Mouse (Mus musculus) liver, postnatal 0 days (tissue): ENCODE measurements around the gene Ccdc186. TPM values are rescaled to one million over a fixed set of nuclear protein-coding genes. Genes with fewer than 3 reads are reported as not detected.
"Not testable (repeated sequence)": the region's sequence is repeated elsewhere in the genome, so short reads cannot be mapped to it uniquely, and the experiment has no call there.

Experiments
- ATAC-seq: fragments of 200-750 bp; cut with Nextera tagmentation; 2 replicates; pipeline ENCODE4 v1.8.0; 2017; ENCODE audit warnings: mild to moderate bottlenecking, moderate library complexity
- DNase-seq: peaks from one replicate; pipeline ENCODE4 v3.0.0-alpha.2; 2016
- H3K27ac ChIP-seq: fragments of 300-500 bp; sonication (generic); 2 replicates; pipeline ENCODE4 v1.5.1; 2014; ENCODE audit warnings: antibody characterized with exemption, moderate library complexity, mild to moderate bottlenecking, low read depth
- H3K27me3 ChIP-seq: fragments of 300-500 bp; sonication (generic); 2 replicates; pipeline ENCODE4 v1.6.1; 2014; ENCODE audit warnings: low read length, control low read depth, mixed read lengths; ENCODE audit not compliant: insufficient read depth
- H3K36me3 ChIP-seq: fragments of 300-500 bp; sonication (generic); replicated peaks from 2 replicates; pipeline ENCODE4 v1.6.1; 2014; ENCODE audit warnings: mild to moderate bottlenecking, control low read depth, low read length, moderate library complexity, mixed read lengths; ENCODE audit not compliant: insufficient read depth
- H3K4me1 ChIP-seq: fragments of 300-500 bp; sonication (generic); 2 replicates; pipeline ENCODE4 v1.6.1; 2014; ENCODE audit warnings: antibody characterized with exemption, mild to moderate bottlenecking, control low read depth; ENCODE audit not compliant: insufficient read depth
- H3K4me2 ChIP-seq: fragments of 300-500 bp; sonication (generic); 2 replicates; pipeline ENCODE4 v1.6.1; 2014; ENCODE audit warnings: low read depth, mild to moderate bottlenecking, low read length, moderate library complexity, mixed read lengths
- H3K4me3 ChIP-seq: fragments of 300-500 bp; sonication (generic); 2 replicates; pipeline ENCODE4 v1.5.1; 2014; ENCODE audit warnings: low read depth, low read length
- H3K9ac ChIP-seq: fragments of 300-500 bp; sonication (generic); replicated peaks from 2 replicates; pipeline ENCODE4 v1.6.1; 2014; ENCODE audit warnings: mild to moderate bottlenecking, moderate library complexity
- H3K9me3 ChIP-seq: fragments of 300-500 bp; sonication (generic); 2 replicates; pipeline ENCODE4 v1.6.1; 2016; ENCODE audit warnings: mild to moderate bottlenecking, control low read depth, low read length, mixed read lengths
- CTCF ChIP-seq: sonication (generic); IDR thresholded peaks from 2 replicates; pipeline ENCODE4 v1.5.1; 2016; ENCODE audit warnings: antibody characterized with exemption, low read depth
- EP300 ChIP-seq: IDR thresholded peaks from 2 replicates; pipeline ENCODE4 v1.6.1; 2016; ENCODE audit warnings: antibody characterized with exemption, low read depth, mild to moderate bottlenecking
- WGBS: fragments of 180-500 bp; shearing (Covaris S2); extraction: QIAGEN DNeasy Blood & Tissue Kit; methylation state at CpG from one replicate; pipeline ENCODE4 v1.1.7; 2014; ENCODE audit not compliant: insufficient replicate concordance; 5-methylcytosine and 5-hydroxymethylcytosine counted together
- polyA plus RNA-seq: library from polyadenylated mRNA; unstranded; fragments of >200 nt; fragmentation: Nextera tagmentation; extraction: Ambion mirVana; gene quantifications from 2 replicates; pipeline ENCODE4 v1.2.1, GENCODE M21; 2015

Gene Ccdc186
- polyA plus RNA-seq, 1 experiment from 2014 or later, result 4.6 TPM

- H3K36me3 ChIP-seq, result peaks cover 75% of the 10 kb centered on the region
- H3K9me3 ChIP-seq, result no peaks in the 10 kb centered on the region
- DNase-seq, result no peak
- H3K9ac ChIP-seq, result no peak overlapping the region
- TF ChIP-seq EP300, result no peak
- TF ChIP-seq CTCF, result no peak
- peaks cover 21% of the 10 kb centered on the region for H3K4me1 ChIP-seq
- no peak overlapping the region for H3K4me2 ChIP-seq
- no peak for ATAC-seq
- no peak overlapping the region for H3K27ac ChIP-seq
- no peak overlapping the region for H3K4me3 ChIP-seq
- 60% methylated on average over 11 of the region's 11 CpGs for WGBS
- H3K27me3 ChIP-seq, result no peaks in the 10 kb centered on the region
Observed at GRCm38 (mm10) chr19:56797376-56797775, 24.6 kb downstream of the Ccdc186 start.

DNA sequence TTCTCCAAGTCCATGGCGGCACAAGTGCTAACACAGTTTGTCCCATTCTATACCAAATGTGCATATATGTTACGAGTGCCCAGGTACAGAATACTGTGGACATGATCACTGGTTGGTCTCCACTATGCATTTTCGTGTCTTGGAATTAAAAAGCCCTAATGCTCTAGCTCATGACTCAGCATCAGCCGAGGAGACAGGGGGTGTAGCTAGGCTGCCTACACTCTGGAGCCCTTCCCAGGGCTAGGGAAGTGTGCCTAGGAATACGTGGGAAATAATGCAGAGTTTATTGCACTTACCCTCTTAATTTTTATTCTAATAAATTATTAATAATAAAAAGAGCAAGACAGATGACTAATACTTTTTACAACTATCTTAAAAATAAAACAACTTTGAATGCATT lies 33.0 kb downstream of the Ccdc186 start:
- Histone ChIP-seq H3K27me3 (no peaks in the 10 kb centered on the region), H3K9ac (no peak overlapping the region), H3K9me3 (no peaks in the 10 kb centered on the region), H3K4me3 (no peak overlapping the region), H3K4me1 (no peaks in the 10 kb centered on the region), H3K27ac (no peak overlapping the region), H3K36me3 (peaks cover 37% of the 10 kb centered on the region), H3K4me2 (no peak overlapping the region)
- DNase-seq (no peak), ATAC-seq (no peak)
- no peak for TF ChIP-seq EP300
- TF ChIP-seq CTCF, result no peak
- 83% methylated on average over 5 of the region's 5 CpGs for WGBS

- Histone ChIP-seq H3K4me1 (no peaks in the 10 kb centered on the region), H3K36me3 (peaks cover 30% of the 10 kb centered on the region), H3K27ac (no peak overlapping the region), H3K9ac (no peak overlapping the region), H3K27me3 (no peaks in the 10 kb centered on the region), H3K9me3 (no peaks in the 10 kb centered on the region), H3K4me3 (no peak overlapping the region), H3K4me2 (no peak overlapping the region)
- no peak for DNase-seq
- no peak for ATAC-seq
- TF ChIP-seq CTCF, result no peak
- no peak for TF ChIP-seq EP300
- WGBS, result 83% methylated on average over 7 of the region's 7 CpGs
Observed at GRCm38 (mm10) chr19:56787911-56788310, 34.1 kb downstream of the Ccdc186 start.

DNA sequence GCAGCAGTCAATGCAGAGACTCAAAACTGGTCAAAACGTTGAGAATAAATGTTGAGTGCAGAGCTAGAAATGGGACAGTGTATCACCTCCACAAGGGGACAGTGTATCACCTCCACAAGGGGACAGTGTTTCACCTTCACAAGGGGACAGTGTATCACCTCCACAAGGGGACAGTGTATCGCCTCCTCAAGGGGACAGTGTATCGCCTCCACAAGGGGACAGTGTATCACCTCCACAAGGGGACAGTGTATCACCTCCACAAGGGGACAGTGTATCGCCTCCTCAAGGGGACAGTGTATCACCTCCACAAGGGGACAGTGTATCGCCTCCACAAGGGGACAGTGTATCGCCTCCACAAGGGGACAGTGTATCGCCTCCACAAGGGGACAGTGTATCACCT lies 43.5 kb downstream of the Ccdc186 start:
- H3K9ac ChIP-seq, H3K4me3 ChIP-seq, H3K4me2 ChIP-seq, H3K36me3 ChIP-seq, H3K9me3 ChIP-seq, DNase-seq, ATAC-seq, H3K4me1 ChIP-seq, H3K27ac ChIP-seq: not testable (repeated sequence)
- TF ChIP-seq CTCF, result peak; percentile 51
- H3K27me3 ChIP-seq, result peaks cover 12% of the 10 kb centered on the region
- 87% methylated on average over 7 of the region's 7 CpGs for WGBS

DNA sequence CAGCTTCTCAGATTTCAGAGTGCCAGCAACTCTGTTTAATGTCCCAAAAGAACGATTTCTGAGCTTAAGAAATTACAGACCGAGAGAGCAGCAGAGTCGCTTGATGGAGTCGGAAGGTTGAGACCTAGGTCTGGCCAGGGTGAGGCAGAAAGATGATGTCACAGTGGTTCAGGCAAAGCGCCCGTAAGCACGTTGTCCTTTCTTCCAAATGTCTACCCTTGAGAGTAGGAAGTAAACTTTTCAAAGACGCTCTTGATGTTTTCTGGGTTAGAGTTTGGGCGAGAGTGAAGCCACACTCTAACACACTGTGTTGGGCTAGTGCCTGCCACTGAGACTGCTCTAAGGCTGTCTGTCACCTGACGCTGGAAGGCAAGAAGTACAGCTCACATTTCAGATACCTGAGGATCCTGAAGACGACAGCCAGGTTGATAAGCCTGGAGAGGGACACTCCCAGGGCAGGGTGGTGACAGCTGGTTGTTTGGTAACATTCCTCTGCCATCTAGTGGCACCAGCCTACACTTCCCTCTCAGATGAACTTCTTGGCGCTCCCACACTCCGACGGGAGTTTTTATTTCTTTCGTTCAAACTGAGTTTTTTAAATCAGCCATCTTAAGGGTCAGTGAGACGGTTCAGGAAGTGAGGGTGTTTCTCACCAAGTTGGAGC lies 45.1 kb downstream of the Ccdc186 start:
- no peak overlapping the region for H3K27ac ChIP-seq
- TF ChIP-seq EP300, result no peak
- peak; percentile 78 for TF ChIP-seq CTCF
- no peak overlapping the region for H3K4me3 ChIP-seq
- H3K36me3 ChIP-seq, result no peaks in the 10 kb centered on the region
- ATAC-seq, result peak; percentile 59; the same call in 1 of the 2 replicates
- peak overlapping the region; percentile 2; the same call in 1 of the 2 replicates for H3K4me2 ChIP-seq
- peak; percentile 51 for DNase-seq
- 26% methylated on average over 16 of the region's 16 CpGs for WGBS
- peaks cover 6% of the 10 kb centered on the region for H3K4me1 ChIP-seq
- H3K27me3 ChIP-seq, result peaks cover 13% of the 10 kb centered on the region
- H3K9me3 ChIP-seq, result no peaks in the 10 kb centered on the region
- no peak overlapping the region for H3K9ac ChIP-seq

DNA sequence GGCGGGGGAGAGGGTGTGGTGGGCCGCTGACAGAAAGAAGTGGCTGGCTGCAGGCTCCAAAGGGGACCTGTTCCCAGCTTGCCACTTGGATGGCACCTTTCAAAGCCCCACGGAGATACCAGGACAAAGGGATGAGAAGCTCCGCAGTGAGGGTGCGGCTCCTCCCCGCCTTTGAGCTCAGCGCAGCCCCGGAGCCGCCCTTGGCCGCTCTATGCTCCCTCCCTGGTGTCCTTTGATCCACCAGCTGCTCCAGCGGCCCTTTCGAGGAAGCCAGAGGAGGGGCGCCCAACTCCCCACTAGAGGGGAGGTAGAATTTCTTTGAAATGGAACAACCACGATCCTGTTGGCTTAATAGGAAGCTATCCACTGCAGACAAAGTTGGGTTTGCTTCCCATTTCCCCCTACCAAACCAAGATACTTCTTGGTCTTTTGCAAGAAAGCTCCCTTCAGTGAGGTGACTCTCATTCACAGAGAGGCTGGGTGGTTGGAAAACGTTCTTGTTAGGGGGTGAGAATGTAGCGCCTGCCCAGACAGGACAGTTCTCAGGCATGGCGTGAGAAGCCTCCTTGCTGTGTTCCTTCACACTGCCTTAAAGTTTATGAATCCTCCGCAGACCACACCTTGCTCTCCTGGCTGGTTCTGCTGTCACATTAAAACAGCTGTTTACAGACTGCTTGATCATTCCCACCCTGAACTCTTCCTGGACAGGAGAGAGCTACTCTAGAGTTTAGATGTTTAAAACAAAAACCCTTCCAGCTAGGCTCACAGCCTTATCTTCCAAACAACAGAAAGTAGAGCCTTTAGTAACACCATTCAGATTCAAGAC lies 45.9 kb downstream of the Ccdc186 start:
- ATAC-seq (no peak), DNase-seq (no peak)
- H3K9me3 ChIP-seq, result no peaks in the 10 kb centered on the region
- TF ChIP-seq EP300 (no peak), CTCF (no peak)
- H3K4me3 ChIP-seq, result peak overlapping the region; percentile 13; the same call in 1 of the 2 replicates
- H3K27me3 ChIP-seq, result peaks cover 13% of the 10 kb centered on the region
- WGBS, result 10% methylated on average over 18 of the region's 18 CpGs
- no peaks in the 10 kb centered on the region for H3K36me3 ChIP-seq
- H3K9ac ChIP-seq, result no peak overlapping the region
- H3K4me2 ChIP-seq, result peak overlapping the region; percentile 44; the same call in 1 of the 2 replicates
- peaks cover 6% of the 10 kb centered on the region for H3K4me1 ChIP-seq
- H3K27ac ChIP-seq, result no peak overlapping the region
